Mouse (Mus musculus) forebrain, embryonic 14.5 days (tissue): ENCODE measurements around the gene Gm21972. TPM values are rescaled to one million over a fixed set of nuclear protein-coding genes. Genes with fewer than 3 reads are reported as not detected.

Experiments used
- ATAC-seq: fragments of 200-750 bp; cut with Nextera tagmentation; 2 replicates; pipeline ENCODE4 v1.8.0; 2017; ENCODE audit warnings: mild to moderate bottlenecking, moderate library complexity
- DNase-seq: peaks from one replicate; pipeline ENCODE4 v3.0.0-alpha.2; 2015; ENCODE audit warnings: low spot score
- H3K27ac ChIP-seq: fragments of 300-500 bp; sonication (generic); 2 replicates; pipeline ENCODE4 v1.5.1; 2014; ENCODE audit warnings: low read depth, mild to moderate bottlenecking, control low read depth, low read length, moderate library complexity
- H3K27me3 ChIP-seq: fragments of 300-500 bp; sonication (generic); replicated peaks from 2 replicates; pipeline ENCODE4 v1.6.1; 2014; ENCODE audit warnings: low read length, control low read depth, mixed read lengths; ENCODE audit not compliant: control insufficient read depth, insufficient read depth
- H3K36me3 ChIP-seq: fragments of 300-500 bp; sonication (generic); 2 replicates; pipeline ENCODE4 v1.6.1; 2014; ENCODE audit warnings: low read length, control low read depth; ENCODE audit not compliant: control insufficient read depth, insufficient read depth
- H3K4me1 ChIP-seq: fragments of 300-500 bp; sonication (generic); 2 replicates; pipeline ENCODE4 v1.6.1; 2014; ENCODE audit warnings: antibody characterized with exemption, low read length, control low read depth; ENCODE audit not compliant: control insufficient read depth, insufficient read depth
- H3K4me2 ChIP-seq: fragments of 300-500 bp; sonication (generic); 2 replicates; pipeline ENCODE4 v1.6.1; 2014; ENCODE audit warnings: mild to moderate bottlenecking, control low read depth, low read length
- H3K4me3 ChIP-seq: fragments of 300-500 bp; sonication (generic); 2 replicates; pipeline ENCODE4 v1.5.1; 2014; ENCODE audit warnings: low read depth, low read length, control low read depth
- H3K9ac ChIP-seq: fragments of 300-500 bp; sonication (generic); 2 replicates; pipeline ENCODE4 v1.6.1; 2014; ENCODE audit warnings: mild to moderate bottlenecking, low read length, control low read depth, moderate library complexity
- H3K9me3 ChIP-seq: fragments of 300-500 bp; sonication (generic); replicated peaks from 2 replicates; pipeline ENCODE4 v1.6.1; 2016; ENCODE audit warnings: low read length, control low read depth, mixed read lengths; ENCODE audit not compliant: control insufficient read depth
- WGBS: fragments of 180-500 bp; shearing (Covaris S2); extraction: QIAGEN DNeasy Blood & Tissue Kit; methylation state at CpG from one replicate; pipeline ENCODE4 v1.1.7; 2014; 5-methylcytosine and 5-hydroxymethylcytosine counted together
- polyA plus RNA-seq: library from polyadenylated mRNA; unstranded; fragments of >200 nt; fragmentation: Nextera tagmentation; extraction: Ambion mirVana; gene quantifications from 2 replicates; pipeline ENCODE4 v1.2.1, GENCODE M21; 2014

Gene Gm21972
- polyA plus RNA-seq, 1 experiment from 2014 or later, result 1.1 TPM

- H3K4me3 ChIP-seq, result no peak overlapping the region
- ATAC-seq (no peak), DNase-seq (no peak)
- H3K36me3 ChIP-seq, result peaks cover 54% of the 10 kb centered on the region
- H3K9ac ChIP-seq, result no peak overlapping the region
- no peaks in the 10 kb centered on the region for H3K27me3 ChIP-seq
- H3K27ac ChIP-seq, result no peak overlapping the region
- H3K4me2 ChIP-seq, result no peak overlapping the region
- H3K9me3 ChIP-seq, result no peaks in the 10 kb centered on the region
- H3K4me1 ChIP-seq, result no peaks in the 10 kb centered on the region
- WGBS, result 83% methylated on average over 7 of the region's 7 CpGs
These were observed 60.6 kb downstream of the Gm21972 start for GRCm38 (mm10) chr1:86194044-86194443.

GRCm38 (mm10) chr1:86198276-86198675, 64.8 kb downstream of the Gm21972 start:
- no peak for ATAC-seq
- no peak overlapping the region for H3K4me3 ChIP-seq
- H3K4me2 ChIP-seq, result no peak overlapping the region
- H3K27me3 ChIP-seq, result no peaks in the 10 kb centered on the region
- no peak overlapping the region for H3K27ac ChIP-seq
- H3K9ac ChIP-seq, result no peak overlapping the region
- H3K4me1 ChIP-seq, result no peaks in the 10 kb centered on the region
- H3K9me3 ChIP-seq, result no peaks in the 10 kb centered on the region
- DNase-seq, result no peak
- H3K36me3 ChIP-seq, result peaks cover 78% of the 10 kb centered on the region
- 87% methylated on average over 6 of the region's 6 CpGs for WGBS

- no peak for ATAC-seq
- H3K4me3 ChIP-seq, result no peak overlapping the region
- no peak overlapping the region for H3K27ac ChIP-seq
- WGBS, result 78% methylated on average over 5 of the region's 5 CpGs
- H3K4me1 ChIP-seq, result no peaks in the 10 kb centered on the region
- H3K9me3 ChIP-seq, result no peaks in the 10 kb centered on the region
- no peak overlapping the region for H3K9ac ChIP-seq
- no peaks in the 10 kb centered on the region for H3K27me3 ChIP-seq
- no peak overlapping the region for H3K4me2 ChIP-seq
- H3K36me3 ChIP-seq, result peaks cover 85% of the 10 kb centered on the region
- no peak for DNase-seq
These were observed 65.6 kb downstream of the Gm21972 start for GRCm38 (mm10) chr1:86199026-86199425.

GRCm38 (mm10) chr1:86201312-86201711, 67.9 kb downstream of the Gm21972 start:
- H3K4me1 ChIP-seq, result no peaks in the 10 kb centered on the region
- H3K9me3 ChIP-seq, result no peaks in the 10 kb centered on the region
- H3K9ac ChIP-seq, result no peak overlapping the region
- no peaks in the 10 kb centered on the region for H3K27me3 ChIP-seq
- H3K27ac ChIP-seq, result no peak overlapping the region
- no peak for ATAC-seq
- no peak overlapping the region for H3K4me3 ChIP-seq
- no peak overlapping the region for H3K4me2 ChIP-seq
- DNase-seq, result no peak
- H3K36me3 ChIP-seq, result peaks cover 82% of the 10 kb centered on the region

GRCm38 (mm10) chr1:86202617-86203219, 69.3 kb downstream of the Gm21972 start:
- no peak overlapping the region for H3K27ac ChIP-seq
- no peaks in the 10 kb centered on the region for H3K9me3 ChIP-seq
- H3K27me3 ChIP-seq, result no peaks in the 10 kb centered on the region
- H3K36me3 ChIP-seq, result peaks cover 77% of the 10 kb centered on the region
- H3K4me2 ChIP-seq, result no peak overlapping the region
- H3K4me3 ChIP-seq, result no peak overlapping the region
- DNase-seq, result no peak
- no peak overlapping the region for H3K9ac ChIP-seq
- WGBS, result 88% methylated on average over 9 of the region's 9 CpGs
- H3K4me1 ChIP-seq, result no peaks in the 10 kb centered on the region
- ATAC-seq, result no peak

GRCm38 (mm10) chr1:86210676-86211075, 77.2 kb downstream of the Gm21972 start:
- peaks cover 64% of the 10 kb centered on the region for H3K36me3 ChIP-seq
- WGBS, result 89% methylated on average over 7 of the region's 7 CpGs
- no peaks in the 10 kb centered on the region for H3K27me3 ChIP-seq
- DNase-seq, result no peak
- no peak overlapping the region for H3K4me3 ChIP-seq
- H3K4me1 ChIP-seq, result no peaks in the 10 kb centered on the region
- H3K27ac ChIP-seq, result no peak overlapping the region
- no peak overlapping the region for H3K4me2 ChIP-seq
- no peak for ATAC-seq
- no peaks in the 10 kb centered on the region for H3K9me3 ChIP-seq
- H3K9ac ChIP-seq, result no peak overlapping the region

- H3K36me3 ChIP-seq, result peaks cover 66% of the 10 kb centered on the region
These were observed 78.1 kb downstream of the Gm21972 start for GRCm38 (mm10) chr1:86211498-86211897.

More at GRCm38 (mm10) chr1:86211498-86211897, 78.1 kb downstream of the Gm21972 start:
- H3K9ac ChIP-seq, result no peak overlapping the region
- DNase-seq (no peak), ATAC-seq (no peak)
- H3K4me2 ChIP-seq, result no peak overlapping the region
- 96% methylated on average over 1 of the region's 1 CpGs for WGBS
- H3K4me1 ChIP-seq, result no peaks in the 10 kb centered on the region
- H3K27ac ChIP-seq, result no peak overlapping the region
- no peaks in the 10 kb centered on the region for H3K9me3 ChIP-seq
- H3K27me3 ChIP-seq, result no peaks in the 10 kb centered on the region
- no peak overlapping the region for H3K4me3 ChIP-seq

Other genes with a start within 250 kb of the Gm21972 start
- gene Itm2c, start 239.4 kb upstream of the Gm21972 start, polyA plus RNA-seq, result 149 and 157 TPM in 2 replicates
- 4.0 and 4.2 TPM in 2 replicates for gene 4933407L21Rik, start 205.2 kb upstream of the Gm21972 start, polyA plus RNA-seq
- 0.05 TPM in 1 of 2 replicates, not detected in the other for gene Gpr55, start 172.6 kb upstream of the Gm21972 start, polyA plus RNA-seq
- 0.45 TPM in 1 of 2 replicates, not detected in the other for gene Spata3, start 116.8 kb upstream of the Gm21972 start, polyA plus RNA-seq
- gene 2810459M11Rik, start 87.8 kb upstream of the Gm21972 start, polyA plus RNA-seq, result 8.8 and 9.5 TPM in 2 replicates
- gene Psmd1, start 69.2 kb upstream of the Gm21972 start, polyA plus RNA-seq, result 186 and 198 TPM in 2 replicates
- gene Htr2b, start 21.7 kb upstream of the Gm21972 start, polyA plus RNA-seq, result 0.20 and 0.41 TPM in 2 replicates
- 22.1 and 28.1 TPM in 2 replicates for gene Armc9, start 21.1 kb downstream of the Gm21972 start, polyA plus RNA-seq
- 3.9 and 4.1 TPM in 2 replicates for gene B3gnt7, start 169.2 kb downstream of the Gm21972 start, polyA plus RNA-seq
- gene Ncl, start 225.8 kb downstream of the Gm21972 start, polyA plus RNA-seq, result 122 and 124 TPM in 2 replicates